Mouse (Mus musculus) lung, postnatal 14 days (tissue): ENCODE measurements around the gene Mthfr.

ENCODE experiments used
- DNase-seq: peaks from one replicate; pipeline ENCODE4 v3.0.0; 2021

Gene Mthfr

DNA sequence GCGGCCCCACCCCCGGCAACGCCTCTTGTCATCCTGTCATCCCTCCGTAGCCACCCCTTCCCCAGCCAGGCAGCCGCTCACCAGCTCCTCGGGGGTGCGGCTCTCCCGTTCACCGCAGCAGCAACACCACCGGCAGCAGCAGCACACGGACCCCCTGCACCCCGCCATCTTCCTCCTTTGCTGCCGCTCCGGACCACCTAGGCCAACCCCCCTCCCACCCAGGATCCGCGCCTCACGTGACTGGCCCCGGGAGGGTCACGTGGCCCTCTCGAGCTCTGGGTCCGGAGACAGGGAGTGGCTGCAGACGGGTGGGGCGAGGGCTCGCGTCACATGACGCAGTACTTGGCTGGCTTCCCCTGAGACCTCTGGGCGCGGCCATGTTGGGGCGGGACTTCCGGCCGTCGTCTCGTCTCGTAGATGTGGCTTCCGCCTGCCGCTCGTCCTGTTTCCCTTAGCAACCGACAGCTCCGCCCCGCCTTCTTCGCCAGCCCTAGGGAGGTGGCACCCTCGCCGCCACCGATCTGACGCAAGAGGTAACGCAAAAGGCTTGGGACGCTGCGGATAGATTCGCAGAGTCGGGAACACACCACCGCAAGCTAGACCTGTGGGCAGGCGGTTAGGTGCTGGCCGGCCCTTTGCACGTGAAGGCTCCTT is at the start of gene Mthfr, which contains the start of gene Clcn6:
Gene Mthfr, plus strand, starts transcription at position 478 of the 654 bp plus-strand sequence.
Gene Clcn6, minus strand, starts transcription at position 222 of the 654 bp plus-strand sequence.
- peak; percentile 100 for DNase-seq

DNA sequence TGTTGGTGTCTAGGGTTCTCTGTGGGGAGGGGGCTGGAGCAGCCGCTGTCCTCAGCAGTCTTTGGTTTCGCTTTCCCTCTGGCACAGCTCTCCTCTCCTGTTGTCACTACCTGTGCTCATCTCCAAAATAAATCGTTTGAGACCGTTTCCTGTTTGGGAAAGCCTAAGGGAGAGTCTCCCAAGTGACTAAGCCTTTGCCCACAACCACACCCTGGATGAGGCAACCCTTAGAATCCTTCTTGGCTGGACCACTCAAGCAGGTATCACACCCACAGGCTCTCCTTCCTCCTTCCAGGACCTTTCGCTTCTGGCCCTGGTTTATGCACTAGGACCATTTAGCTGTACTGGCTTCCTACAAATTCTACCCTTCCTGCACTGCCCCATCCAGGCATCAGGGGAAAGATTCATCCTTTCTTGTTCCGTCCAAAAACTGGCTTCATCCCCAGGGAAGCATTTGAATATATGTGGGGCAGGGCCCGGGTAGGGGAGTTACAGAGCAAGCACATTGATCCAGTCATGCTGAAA is 45.2 kb upstream of the Mthfr start:
- DNase-seq, result no peak

DNA sequence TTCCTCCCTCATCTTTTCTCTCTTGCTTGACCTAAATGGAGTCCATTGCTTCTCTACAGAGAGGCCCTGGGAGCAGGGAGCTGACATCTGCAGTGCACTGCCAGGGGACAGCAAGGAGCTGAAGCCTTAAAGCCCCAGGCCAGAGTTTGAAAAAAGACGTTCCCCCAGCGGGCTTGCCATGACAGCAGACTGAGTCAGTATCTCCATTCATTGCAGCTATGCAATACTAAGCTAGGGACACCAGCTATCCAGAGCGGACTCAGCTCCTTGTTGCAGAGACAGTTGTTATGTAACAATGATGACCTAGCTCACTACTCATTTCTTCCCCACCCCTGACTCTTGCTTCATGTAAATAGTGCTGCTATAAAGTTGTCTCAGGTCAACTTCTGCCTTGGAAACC is 43.6 kb upstream of the Mthfr start:
- DNase-seq, result no peak

DNA sequence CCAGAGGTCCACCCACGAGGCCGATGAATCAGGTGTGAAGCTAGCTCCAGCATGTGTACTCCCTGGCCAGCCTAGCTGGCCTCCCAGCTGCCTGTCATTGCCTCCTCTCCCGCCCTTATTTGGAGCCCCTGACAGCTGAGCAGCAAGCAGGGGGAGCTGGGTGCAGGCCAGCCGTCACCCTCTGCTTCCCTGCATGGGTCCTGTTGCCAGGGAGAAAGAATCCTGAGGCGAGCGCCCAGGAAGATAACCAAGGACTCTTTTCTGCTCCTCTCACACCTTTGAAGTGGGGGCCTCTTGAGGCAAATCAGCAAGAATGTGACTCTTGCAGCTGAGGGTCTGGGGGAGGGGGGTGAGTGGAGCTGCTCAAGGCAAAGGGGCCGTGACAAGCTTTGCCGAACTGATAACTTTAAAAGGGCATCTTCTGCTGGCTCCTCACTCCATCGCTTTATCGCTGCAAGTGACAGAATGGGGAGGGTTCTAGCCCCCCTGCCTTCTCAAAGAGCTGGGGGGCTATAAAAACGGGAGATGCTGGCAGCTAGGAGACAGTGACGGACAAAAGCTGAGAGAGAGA is 38.6 kb upstream of the Mthfr start, which contains the start of gene Nppa:
Gene Nppa, plus strand, starts transcription at position 521 of the 571 bp plus-strand sequence.
- DNase-seq, result no peak

DNA sequence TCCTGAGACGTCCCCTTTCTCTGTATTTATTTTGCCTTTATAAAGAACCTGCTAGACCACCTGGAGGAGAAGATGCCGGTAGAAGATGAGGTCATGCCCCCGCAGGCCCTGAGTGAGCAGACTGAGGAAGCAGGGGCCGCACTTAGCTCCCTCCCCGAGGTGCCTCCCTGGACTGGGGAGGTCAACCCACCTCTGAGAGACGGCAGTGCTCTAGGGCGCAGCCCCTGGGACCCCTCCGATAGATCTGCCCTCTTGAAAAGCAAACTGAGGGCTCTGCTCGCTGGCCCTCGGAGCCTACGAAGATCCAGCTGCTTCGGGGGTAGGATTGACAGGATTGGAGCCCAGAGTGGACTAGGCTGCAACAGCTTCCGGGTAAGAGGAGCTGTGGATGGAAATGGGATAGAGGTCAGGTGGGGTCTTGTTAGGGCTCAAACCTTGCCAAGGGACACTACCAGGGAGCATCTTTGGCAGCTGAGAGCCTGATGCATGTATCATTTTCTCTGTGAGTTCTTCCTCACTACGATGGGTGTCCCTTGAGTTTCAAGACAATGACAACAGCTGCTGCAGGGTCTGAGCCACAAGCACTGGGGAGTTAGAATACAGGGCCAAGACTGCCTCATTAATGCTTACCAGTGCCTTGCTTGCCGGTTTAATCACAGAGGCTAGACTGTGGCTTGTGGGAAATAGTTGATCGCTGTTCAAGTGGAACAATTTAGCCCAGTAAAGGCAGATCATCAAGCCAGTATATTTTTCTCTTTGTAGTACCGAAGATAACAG is 37.7 kb upstream of the Mthfr start:
- DNase-seq, result no peak

- DNase-seq, result no peak
Measured at GRCm38 (mm10) chr4:148001866-148002265, 37.0 kb upstream of the Mthfr start.

GRCm38 (mm10) chr4:148004361-148004760 is 34.5 kb upstream of the Mthfr start:
- no peak for DNase-seq

DNA sequence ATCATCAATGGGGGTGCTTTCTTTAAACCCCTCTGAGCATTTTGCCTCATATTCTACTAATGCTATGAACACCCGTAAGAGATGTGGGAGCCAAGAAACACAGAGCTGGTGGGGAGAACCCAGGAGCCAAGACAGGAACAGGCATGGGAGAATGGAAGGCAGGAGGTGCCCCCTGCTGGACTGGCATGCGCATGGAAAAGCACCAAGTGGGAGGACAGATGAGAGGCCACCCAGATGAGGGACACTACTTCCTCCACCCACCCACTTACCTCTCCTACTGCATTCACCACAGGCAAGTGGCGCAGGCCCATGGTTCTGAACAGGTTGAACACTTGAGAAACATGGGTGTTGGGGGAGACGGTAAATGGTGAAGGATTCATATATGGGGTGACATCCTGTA is 30.5 kb upstream of the Mthfr start:
- DNase-seq, result peak; percentile 26

GRCm38 (mm10) chr4:148009641-148010040 is 29.2 kb upstream of the Mthfr start:
- DNase-seq, result no peak

GRCm38 (mm10) chr4:148011332-148011731 is 27.5 kb upstream of the Mthfr start:
- DNase-seq, result no peak

GRCm38 (mm10) chr4:148012216-148012615 is 26.7 kb upstream of the Mthfr start:
- no peak for DNase-seq

- peak; percentile 5 for DNase-seq
Measured at GRCm38 (mm10) chr4:148015418-148015817, 23.5 kb upstream of the Mthfr start.

DNA sequence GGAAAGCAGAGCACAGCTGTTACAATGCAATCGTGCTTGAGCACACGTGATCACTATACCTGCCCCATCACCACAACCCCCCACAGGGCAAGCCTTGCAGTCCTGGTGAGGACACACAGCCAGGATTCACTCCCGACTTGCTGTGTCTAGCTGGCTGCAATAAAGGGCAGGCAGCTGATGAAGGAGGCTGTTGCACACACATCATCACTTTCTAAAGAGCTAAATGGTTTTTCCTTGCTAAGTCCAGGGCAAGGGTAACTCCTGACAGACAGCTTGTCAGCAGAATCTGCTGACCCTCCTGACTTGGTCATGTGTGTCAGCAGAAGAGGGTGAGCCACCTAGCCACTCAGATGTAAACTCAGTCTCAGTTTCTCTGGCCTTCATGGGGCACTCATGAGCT is 21.9 kb upstream of the Mthfr start:
- DNase-seq, result no peak

DNA sequence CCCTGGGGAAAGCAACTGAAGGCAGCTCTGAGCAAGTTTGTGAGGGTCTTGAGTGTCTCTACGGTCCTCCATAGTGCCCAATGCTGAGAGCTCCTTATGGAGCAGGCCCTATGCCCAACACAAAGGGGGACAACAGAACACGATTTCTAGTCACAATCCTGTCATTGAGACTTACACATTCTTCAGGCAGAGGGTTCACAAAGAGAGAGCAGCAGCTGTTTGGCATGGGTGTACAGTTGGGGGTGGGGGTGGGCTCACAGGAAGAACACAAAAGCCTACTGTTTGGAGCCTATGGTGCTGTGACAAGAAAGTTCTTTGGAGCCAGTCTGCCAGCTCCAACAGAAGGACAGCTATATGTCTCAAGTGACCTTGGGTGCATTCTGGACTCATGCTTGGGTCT is 20.5 kb upstream of the Mthfr start:
- no peak for DNase-seq

- DNase-seq, result no peak
Measured at GRCm38 (mm10) chr4:148024003-148024402, 14.9 kb upstream of the Mthfr start.

DNA sequence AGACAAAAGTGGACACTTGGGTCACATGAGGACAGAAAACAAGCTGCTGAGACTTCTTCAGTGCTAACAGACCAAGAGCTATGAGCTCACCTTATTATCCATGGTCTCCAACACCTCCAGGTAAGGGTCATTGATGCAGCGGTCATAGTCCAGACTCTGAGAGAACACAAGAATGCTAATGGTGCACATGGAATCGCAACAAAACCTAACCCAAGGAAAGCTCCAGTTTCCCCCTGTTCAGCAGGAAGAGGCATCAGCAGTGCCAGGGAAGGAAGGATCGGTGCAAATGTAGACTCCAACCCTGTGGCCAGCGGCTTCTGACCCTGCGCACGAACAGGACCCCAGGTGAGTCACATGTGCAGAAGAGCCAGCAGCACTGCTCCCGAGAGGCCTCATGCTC is 9.6 kb upstream of the Mthfr start:
- DNase-seq, result no peak

GRCm38 (mm10) chr4:148030506-148030905 is 8.4 kb upstream of the Mthfr start:
- DNase-seq, result no peak

GRCm38 (mm10) chr4:148033858-148034410 is 4.9 kb upstream of the Mthfr start:
- DNase-seq, result no peak

GRCm38 (mm10) chr4:148035440-148035839 is 3.4 kb upstream of the Mthfr start:
- no peak for DNase-seq

GRCm38 (mm10) chr4:148038079-148038599 is 738 bp upstream of the Mthfr start:
- DNase-seq, result no peak

- no peak for DNase-seq
Measured at GRCm38 (mm10) chr4:148039254-148040028, 564 bp downstream of the Mthfr start.
